Mouse (Mus musculus) left cerebral cortex, postnatal 4 days (tissue): ENCODE measurements at regions not wholly inside any gene's neighbourhood (a gene's known extent, or its start where the extent isn't known, plus 50 kb on each side); places are given as distances from the start of the nearest gene placed in this dataset.

Experiments used
- DNase-seq: peaks from one replicate; pipeline ENCODE4 v3.0.0-alpha.2; 2022
- intact Hi-C: fragments of 180-260 bp; cut with DNase I; formaldehyde crosslinking; loops from one replicate; pipeline ENCODE4 v1.15.1; 2025

- intact Hi-C loops: no loop called here
Measured at GRCm38 (mm10) chr6:148551097-148551496, 106.9 kb upstream of the Tmtc1 start.

DNA sequence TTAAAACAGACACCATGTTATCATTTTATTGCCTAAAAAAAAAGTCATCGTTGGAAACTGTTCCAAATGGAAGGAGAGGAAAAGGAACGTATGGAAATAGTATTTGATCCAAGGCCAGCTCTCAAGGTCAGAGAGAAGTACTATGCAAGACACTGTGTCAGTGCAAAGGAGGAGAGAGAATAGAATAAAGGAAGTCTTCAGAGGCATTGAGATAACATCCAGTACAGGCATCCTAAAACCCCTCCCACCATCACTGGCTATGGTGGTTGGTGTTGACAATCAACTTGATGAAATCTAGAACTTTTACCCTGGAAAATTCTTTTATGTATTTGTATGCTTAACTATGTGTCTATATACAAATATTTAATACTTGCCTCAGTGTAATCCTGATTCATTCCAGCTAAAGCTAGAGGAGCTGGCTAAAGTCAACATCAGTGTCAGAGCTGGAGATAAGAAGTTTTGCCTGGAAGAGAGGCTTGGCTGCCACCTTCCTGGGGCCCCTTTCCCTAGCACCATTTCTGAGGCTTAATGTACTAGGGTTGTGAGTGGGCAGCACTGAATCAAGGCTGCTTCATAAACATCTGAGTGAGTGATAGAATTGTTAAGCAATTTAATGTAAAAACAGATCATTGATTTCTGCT is 104.1 kb upstream of the Tmtc1 start:
- intact Hi-C loops: no loop called here
- DNase-seq: no peak

More at GRCm38 (mm10) chr6:148551097-148551496, 106.9 kb upstream of the Tmtc1 start:
- no peak for DNase-seq

DNA sequence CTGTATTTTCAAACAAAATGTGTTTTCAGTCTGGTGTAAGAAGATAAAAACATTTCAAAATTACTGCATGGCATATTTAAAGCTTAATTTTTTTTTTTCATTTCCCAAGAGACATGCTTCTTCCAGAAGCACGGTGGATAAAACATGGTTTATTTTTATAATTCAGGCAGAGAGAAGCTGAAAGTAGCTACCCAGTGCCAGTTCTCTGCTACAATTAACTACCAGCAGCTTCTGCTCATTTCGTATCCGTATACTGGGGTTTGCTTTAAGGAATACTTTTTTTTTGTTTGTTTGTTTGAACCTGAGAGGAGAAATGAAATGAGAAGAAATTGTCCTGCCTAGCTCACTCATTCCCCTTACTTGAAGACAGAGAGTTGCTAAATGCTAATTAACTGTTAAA is 98.9 kb upstream of the Tmtc1 start:
- intact Hi-C loops: no loop called here
- DNase-seq: no peak

DNA sequence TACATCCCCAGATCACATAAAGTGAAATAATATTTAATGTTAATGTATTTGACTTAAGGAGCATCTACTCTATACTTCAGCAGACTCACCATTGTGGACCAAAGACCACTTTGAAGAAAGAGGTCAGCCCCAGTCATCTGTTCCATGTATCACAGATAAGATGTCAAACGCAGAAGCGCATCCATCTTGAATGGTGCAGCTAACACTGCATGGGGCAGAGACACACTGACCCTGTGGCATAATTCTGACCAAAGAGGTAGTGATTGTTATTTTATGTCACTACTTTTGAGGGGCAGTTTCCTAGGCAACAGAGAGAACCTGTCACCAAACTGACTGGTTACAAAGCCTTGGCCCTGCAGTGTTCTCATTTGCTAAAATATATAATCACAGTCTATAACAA is 97.8 kb upstream of the Tmtc1 start:
- intact Hi-C loops: no loop called here
- DNase-seq: no peak

DNA sequence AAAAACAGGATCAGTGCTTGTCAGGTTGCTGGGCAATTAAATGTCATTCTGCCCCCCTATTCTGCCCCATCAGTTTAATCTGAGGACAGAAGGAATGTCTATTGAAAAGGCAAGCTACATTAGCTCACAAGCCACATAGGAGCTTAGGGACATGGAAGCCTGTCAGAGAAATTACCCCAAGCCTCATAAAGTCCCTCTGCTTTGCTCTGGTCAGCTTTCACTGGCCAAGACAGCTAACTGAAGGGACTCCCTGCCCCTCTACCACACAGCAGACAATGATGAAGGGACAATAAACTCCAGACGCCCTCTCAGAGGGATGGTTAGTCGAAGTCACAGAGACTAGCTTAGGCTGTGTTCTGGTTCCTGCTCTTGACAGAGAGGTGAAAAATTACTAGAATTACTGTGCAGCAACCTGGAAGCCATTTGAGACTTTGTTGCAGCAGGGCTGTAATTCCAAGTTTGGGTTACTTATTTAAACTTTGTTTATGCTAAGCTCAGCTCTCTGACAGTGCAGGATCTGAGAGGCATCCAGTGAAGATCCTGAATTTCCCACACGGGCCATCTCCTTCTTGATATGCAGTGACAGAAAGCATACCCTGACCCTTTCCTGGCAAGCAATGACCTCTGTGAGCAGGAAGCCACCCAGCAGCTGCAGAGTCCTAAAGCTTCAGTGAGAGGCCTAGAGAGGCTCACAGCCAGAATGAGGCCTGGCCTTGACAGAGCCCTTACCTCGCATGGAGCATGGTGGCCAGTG is 95.2 kb upstream of the Tmtc1 start:
- no peak for DNase-seq
- intact Hi-C loops: no loop called here

GRCm38 (mm10) chr6:148534364-148534763 is 90.2 kb upstream of the Tmtc1 start:
- intact Hi-C loops: no loop called here
- DNase-seq: no peak

- no peak for DNase-seq
- intact Hi-C loops: no loop called here
Measured at GRCm38 (mm10) chr6:148531068-148531467, 86.9 kb upstream of the Tmtc1 start.

- intact Hi-C loops: no loop called here
- DNase-seq: no peak
Measured at GRCm38 (mm10) chr6:148528611-148529010, 84.4 kb upstream of the Tmtc1 start.

- intact Hi-C loops: no loop called here
- no peak for DNase-seq
Measured at GRCm38 (mm10) chr6:148522893-148523292, 78.7 kb upstream of the Tmtc1 start.

- intact Hi-C loops: no loop called here
- DNase-seq: no peak
Measured at GRCm38 (mm10) chr6:148517536-148518245, 73.5 kb upstream of the Tmtc1 start.

DNA sequence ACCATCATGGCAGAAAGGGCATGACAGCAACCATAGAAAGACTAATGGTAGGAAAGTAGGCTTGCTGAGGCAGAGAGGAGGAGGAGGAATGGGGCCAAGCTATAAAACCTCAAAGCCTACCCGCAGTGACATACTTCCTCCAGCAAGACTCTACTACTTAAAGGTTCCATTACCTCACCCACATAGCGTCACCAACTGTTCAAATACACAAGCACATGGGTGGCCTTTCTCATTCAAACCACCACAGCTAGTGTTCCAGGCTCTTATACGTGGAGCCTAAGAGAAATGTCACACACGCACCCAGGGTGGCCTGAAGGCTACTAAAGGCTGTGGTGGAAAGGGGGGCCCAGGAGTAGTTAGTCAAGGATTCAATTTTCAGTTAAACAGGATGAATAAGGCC is 72.5 kb upstream of the Tmtc1 start:
- DNase-seq: no peak
- intact Hi-C loops: no loop called here

DNA sequence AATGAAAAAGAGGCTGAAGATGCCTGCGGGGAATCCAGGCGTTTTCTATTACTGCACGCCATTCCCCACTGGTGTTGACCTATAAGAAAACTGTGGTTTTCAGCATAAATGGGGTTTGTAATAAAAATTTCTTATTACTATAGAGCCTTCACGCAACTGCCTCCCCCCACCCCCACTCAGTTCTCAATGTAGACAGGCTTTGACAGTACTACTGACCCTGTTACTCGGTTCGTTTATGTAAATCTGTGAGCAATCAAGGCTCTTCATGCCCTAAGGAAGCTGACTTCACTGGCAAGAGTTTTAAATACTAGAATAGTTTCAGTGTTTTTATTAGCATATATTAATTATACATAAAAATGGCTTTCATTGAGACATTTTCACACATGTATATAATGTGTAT is 70.9 kb upstream of the Tmtc1 start:
- DNase-seq: no peak
- intact Hi-C loops: no loop called here

- intact Hi-C loops: no loop called here
- DNase-seq: no peak
Measured at GRCm38 (mm10) chr6:148514645-148515044, 70.5 kb upstream of the Tmtc1 start.

DNA sequence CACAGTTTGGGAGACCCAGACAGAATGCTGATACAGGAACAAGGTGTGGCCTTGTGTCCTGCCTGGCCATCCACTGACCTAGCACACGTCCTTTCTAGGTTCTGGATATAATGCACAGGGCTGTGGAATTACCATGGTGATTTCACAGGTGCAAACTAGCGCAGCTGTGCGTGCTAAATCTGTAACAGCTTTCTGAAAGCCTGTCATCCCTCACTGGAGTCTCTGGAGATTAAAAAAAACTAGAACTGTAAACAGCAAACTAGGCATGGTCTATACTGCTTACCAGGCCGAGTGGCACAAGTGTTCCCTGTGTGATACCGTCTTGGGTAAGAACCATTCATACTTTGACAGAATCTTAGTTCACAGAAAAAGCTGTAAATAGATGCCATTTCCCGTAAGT is 69.9 kb upstream of the Tmtc1 start:
- no peak for DNase-seq
- intact Hi-C loops: no loop called here

GRCm38 (mm10) chr6:148513134-148513533 is 68.9 kb upstream of the Tmtc1 start:
- no peak for DNase-seq
- intact Hi-C loops: no loop called here

DNA sequence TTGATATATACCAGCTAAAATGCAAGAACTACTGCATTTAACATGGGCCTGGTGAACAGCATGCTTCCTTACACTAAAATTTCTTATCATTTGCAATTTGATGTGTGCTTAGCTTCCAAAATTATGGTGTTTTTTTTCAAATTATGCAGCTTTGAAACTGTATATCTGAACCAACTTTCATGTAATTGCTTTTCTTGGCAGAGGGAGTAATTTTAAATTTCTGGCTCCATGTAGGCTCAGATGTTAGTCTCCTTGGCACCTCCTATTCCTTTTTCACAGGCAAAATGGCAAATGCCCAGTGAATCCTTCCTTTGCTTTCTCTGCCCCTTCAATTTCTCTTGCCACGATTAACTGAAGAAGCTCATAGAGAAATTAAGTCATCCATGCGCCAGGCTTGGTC is 61.1 kb upstream of the Tmtc1 start:
- no peak for DNase-seq
- intact Hi-C loops: no loop called here

DNA sequence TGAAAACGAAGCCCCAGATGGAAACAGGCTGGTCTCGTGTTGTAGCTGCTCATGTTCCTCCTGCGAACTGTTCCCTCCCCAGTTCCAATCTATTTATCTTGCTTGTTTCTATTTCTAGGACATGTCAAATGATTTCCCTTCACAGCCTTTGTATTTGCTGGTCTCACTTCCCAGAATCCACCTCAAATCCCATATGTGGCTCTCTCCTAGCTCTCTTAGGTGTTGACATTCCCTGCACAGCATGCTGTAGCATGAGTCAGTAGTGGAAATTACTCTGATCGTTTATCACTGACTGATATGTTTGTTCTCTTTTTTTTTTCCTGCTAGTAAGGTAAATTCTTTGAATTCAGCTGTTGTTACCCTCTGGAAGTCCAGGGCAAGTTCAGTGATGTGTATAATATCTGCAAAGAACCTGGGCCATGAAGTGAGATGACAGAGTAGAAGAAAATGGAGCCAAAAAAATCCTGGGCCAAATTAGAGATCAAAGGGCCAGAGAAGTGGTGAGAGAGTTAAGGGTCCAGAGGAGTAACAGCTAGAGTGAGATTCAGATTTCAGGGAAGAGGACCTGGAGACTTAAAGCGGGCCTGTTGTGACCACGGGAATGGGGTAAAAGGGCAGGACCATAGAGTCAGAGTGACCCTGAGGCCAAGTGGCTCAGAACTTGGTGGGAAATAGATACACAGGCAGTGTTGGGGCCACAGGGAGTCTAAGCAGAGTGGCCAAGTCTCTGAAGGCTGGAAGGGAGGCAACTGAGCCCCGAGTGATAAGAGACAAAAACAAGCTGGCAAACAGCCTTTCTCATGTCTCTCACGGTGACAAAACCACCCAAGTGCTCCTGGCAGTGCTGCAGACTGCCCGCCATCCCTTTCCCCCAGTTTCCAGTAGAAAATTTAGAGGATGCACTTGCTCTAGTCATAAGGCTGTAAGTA is 56.3 kb upstream of the Tmtc1 start:
- intact Hi-C loops: no loop called here
- DNase-seq: no peak
